Mouse (Mus musculus) erythroblast, embryonic 14.5 days (primary cell): ENCODE measurements around the gene Acp4.

Source experiments
- GATA1 ChIP-seq: IDR thresholded peaks from 2 replicates; pipeline ENCODE4 v1.6.1; 2012; ENCODE audit warnings: low read length, inconsistent platforms, mixed read lengths
- TAL1 ChIP-seq: IDR thresholded peaks from 3 replicates; pipeline ENCODE4 v1.6.1; 2012; ENCODE audit warnings: low read length, inconsistent platforms, mixed read lengths

DNA sequence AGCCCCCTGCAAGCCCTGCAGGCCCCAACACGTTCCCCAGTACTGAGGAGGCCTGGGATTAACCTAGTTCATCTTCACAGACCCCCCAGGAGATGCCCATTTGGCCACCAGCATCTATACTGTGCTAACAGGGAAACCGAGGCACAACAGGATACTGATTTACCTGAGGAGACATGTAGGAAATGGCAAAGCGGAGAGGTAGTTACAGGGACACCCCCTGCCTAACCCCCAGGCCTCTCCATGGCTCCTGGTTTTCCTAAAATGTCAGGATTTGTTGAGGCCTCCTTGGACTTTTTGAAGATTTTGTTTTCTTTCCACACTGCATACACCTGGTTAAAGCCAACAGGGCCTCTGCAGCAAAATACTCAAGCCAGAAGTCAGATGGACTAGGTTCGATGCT lies at the start of gene Acp4:
- TF ChIP-seq TAL1 (no peak), GATA1 (no peak)
